Mouse (Mus musculus) liver, adult (tissue): Measurements from ENCODE around the gene Bcl2l11.

Experiments used
- GATA4 ChIP-seq: IDR thresholded peaks from 2 replicates; pipeline ENCODE4 v1.6.1; 2014; ENCODE audit warnings: mild to moderate bottlenecking, low read length; ENCODE audit not compliant: insufficient replicate concordance

Bcl2l11 gene

DNA sequence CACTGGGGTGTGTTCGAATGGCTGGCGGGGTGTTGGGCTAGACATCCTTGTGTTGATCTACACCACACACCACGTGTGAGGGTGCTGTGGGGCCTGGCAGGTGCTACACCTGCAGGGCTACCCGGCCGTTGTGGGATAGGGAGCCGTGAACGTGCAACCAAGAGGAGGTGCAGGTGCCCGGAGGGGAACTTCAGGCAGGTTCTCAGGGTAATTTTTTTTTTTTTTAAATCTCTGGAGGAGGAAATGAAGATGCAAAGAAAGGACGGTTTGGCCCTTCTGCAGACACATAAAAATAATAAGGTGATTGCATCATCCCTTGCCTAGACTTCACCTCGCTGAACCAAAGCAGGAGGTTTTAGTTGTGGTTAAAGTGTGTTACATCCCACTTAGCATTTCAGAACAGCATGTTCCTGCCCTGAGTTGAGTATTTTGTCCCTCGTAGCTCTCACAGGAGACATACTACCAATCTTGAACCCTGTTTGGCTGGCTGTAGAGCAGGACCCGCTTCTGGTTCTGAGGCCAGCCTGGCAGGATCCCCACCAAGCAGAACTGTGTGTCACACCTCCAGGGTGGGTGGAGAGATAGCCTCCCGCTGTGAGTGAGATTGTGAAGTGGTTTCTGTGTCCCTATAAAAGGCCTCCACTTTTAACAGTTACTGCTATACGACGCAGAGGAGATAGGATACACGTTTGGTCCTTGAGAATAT, 27.2 kb downstream of the Bcl2l11 start:
- no peak for TF ChIP-seq GATA4

DNA sequence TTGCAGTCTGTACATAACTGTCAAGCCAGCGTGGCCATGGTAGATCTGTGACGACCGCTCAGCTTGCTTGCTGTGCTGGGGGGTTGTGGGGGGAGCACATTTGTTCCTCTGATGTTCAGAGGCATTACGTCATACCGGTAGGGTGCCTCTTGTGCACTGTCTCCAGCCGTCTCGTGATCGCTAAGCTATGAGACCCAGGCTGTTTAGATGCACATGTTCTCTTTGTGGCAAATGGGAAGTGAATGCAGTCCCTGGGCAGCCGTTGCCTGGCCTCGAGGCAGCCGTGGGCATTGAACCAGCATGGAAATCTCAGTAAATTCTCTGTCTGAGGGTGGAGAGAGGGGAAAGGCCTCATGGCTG, 27.7 kb downstream of the Bcl2l11 start:
- no peak for TF ChIP-seq GATA4

DNA sequence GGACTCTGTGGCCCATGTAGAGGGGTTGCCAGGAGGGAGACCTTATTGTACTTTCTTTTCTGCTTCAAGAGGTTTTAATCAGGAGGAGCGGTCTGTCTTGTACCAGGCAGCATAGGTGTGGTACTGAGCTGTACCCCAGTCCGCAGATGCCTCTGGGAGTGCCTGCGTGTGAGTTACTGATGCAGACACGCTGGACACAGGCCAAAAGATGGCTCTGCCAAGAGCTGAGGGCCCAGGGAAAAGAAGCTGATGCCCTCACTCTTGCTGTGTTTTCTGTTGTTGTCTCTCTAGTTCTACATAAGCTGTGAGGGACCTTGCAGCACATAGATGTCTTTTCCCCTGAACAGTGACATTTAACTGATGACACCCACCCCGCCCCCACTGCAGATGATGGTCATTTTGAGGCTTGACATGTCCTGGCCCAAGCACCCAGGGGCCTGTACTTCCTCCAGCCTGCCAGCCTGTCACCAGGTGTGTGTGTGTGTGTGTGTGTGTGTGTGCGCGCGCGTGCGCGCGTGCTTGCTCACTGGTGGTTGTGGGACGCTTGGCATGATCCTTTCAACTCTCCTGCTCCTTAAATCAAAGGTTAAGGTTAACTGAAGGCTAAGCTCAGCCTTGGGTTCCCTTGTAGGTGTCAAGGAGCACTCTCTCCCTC, 29.7 kb downstream of the Bcl2l11 start:
- no peak for TF ChIP-seq GATA4

DNA sequence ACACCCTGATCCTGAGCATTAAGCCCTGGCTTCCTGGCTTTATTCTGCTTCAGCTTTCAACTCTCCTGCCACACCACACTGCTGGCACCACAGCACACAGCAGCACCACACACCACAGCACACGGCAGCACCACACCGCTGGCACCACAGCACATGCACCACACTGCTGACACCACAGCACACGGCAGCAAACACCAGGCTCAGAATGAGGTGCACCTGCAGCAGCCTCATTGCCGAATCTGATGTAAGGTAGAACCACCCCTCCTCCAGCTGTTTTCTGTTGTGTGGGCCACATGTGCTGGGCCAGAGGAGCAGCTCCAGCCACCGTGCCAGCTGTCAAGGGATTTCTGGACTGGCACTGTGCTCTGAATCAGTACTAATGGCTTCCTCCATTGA, 30.2 kb downstream of the Bcl2l11 start:
- TF ChIP-seq GATA4: no peak

DNA sequence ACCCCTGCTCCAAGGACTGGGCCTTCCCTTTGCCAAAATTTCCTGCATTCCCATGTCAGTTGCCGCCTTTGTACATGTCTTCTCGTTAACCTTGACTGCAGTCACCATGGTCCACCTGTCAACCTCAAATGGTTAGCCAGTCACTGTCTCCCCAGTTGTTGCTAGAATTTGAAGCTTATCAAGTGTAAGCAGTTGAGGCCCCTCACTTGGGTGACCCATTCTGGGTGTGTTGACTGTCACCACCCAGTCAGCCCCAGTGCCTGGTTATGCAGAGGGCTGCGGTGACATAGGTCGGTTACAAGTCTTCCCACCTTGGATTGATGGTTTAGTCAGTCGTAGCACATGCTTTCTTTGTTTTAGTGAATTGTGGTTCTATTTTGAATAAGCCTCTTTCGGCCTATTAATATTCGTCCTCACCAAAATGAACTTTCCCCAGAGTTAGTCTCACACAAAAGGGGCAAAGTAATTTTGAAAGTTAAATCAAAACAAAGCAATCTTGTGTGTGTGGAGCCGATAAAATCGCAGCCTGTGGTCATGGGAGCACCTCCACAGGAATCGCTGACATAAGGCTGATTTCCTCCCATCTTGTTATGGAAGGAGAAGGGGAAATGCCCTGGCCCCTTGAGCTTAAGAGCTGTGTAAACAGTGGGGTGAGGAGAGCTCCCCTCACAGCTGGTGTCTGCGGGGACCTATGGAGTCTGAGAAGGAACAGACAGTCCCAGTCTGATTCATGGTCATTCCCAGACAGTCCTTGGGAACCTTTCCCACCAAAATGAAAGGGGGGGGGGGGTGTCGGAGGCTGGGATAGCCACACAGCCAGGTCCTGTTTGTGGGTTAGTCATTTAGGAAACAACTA, 30.9 kb downstream of the Bcl2l11 start:
- no peak for TF ChIP-seq GATA4

DNA sequence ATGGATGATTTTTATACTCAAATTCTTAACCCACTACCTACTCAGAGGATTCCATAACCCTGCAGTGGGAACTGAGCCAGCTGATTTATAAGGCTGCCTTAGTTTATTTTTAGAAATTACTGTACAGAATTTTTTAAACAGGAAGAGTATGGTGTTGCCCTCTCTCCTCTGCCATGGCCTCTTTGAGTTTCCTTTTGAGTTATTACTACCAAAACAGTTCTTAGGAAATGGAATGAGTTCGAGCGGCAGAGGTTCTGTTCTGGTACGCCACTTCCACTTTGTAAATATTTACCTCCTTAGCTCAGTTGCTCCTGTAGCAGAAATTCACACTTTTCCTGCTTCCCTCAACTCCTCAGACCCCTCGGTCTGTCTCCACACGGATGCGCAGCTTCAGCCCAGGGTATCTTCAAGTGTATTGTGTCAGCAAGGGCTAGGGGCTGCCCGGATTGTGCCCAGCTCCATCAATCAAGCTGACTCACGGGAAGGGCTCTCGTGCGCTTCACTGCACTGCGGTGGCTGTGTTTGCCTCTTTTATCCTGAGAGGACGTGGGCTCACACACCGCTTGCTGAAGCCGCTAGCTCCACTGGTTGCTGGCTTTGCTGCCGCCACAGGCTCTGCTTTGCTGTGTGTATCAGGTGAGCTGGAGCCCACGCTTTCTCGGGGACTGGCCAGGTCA, 33.0 kb downstream of the Bcl2l11 start:
- no peak for TF ChIP-seq GATA4

DNA sequence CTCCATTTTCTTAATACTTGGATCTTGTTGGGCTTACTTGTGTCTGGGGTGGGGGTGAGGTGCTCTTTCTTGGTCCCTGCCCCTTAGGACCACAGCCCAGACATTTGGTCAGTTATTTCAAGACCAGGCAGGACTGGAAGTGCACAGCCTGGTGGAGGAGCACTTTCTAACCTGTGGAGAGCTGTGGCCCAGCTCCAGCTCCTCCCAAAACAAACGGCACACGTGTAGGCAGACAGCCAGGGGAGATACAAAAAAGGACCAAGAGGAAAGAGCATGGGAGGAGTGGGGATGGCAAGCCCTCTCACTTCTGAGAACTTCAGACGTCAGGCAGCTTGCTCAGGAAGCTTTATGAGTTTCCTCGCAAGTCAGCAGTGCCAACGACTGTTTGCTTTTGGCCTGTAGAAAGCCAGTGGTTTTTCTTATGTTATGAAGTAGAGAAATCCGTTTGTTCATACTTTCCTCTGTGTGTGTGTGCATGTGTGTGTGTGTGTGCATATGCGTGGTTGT, 33.8 kb downstream of the Bcl2l11 start:
- TF ChIP-seq GATA4: no peak

DNA sequence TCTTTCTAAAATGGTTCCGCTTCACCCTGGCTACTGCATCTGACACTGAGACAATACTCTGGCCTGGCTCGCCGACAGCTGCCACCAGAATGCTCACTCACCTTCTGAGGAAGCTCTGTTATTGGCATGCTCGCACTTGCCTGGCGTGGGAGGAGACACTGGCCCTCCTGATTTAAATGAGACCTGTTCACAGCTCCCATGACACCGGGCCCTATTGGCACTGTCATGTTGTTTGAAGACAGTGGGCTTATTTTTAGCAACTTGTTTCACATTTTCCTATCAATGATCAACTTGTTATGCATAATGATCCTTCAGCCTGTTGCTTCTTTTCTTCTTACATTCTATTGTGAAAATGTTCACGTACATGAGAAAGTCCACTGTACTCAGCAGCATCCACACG, 37.3 kb downstream of the Bcl2l11 start:
- no peak for TF ChIP-seq GATA4

DNA sequence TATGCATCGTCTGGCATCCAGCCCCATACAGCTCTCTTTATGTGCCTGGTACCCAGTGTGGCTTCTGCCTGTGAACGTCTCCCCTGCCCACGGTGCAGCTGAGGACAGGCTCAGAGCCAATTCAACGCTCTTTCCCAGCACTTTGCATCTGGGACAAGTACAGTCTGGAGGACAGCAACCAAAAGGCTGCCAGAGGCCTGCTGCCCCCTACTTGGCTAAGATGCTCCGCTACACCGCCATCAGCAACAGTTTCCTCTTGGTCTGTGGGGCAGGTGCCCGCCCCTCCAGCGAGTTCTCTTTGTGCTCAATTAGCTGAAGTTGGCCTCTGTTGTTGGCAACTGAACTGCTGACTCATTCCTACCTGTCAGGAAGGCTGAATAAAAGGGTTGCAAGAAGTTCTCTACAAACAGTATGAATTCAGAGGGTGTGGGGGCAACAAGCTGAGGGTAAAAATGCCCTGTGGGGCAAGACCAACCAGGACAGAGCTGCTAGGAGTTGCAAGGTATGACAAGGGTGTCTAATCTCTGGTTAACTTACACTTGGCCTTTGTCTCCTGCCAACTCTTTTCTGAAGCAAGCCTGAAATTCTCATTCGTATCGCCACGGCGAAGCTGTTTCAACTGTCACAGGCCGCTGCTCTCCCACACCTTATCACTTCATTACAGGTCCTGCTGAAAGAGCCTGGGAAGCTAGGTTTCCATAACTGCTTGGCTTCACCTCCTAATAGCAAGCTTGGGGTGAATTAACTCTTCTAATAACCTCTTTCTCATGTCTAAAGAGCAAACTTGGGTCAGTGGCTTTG, 41.0 kb downstream of the Bcl2l11 start:
- no peak for TF ChIP-seq GATA4

DNA sequence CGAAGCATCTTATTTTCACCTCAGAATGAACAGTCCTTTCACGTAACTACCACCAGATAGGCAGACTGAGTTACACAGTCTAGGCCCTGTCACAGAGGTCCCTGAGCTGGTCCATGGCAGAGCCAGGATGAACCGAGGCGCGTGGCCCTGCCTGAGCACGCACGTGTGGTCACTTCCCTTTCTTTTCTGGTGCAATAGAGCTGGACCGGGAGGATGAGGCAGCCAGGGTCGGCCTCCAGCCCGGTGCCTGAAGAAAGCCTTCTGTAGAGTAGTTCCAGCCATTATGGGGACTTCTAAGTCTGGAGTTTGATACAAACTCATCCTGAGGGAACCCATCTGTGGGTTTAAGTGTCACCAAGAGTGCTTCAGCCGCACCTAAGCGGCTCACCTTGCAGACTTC, 42.1 kb downstream of the Bcl2l11 start:
- TF ChIP-seq GATA4: no peak

DNA sequence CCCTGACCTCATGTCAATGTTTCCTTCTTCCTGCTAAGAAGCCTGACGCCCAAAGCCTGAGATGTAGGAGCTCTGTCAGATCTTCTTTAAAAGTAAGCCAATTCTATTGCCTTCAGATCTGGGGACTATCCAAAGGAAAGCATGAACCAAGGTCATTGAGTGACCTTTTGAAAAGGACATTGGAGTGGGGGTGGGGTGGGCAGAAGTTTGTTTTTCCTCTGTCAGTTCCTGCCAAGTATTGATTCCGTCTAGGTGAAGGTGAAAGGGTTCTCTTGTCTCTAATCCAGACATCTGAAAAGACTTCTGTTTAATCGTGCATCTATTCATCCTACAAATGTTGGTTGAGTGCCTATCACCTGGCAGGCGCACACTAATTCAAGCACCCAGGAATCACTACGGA, 43.6 kb downstream of the Bcl2l11 start:
- peak; percentile 58; the same call in 1 of the 2 replicates for TF ChIP-seq GATA4

DNA sequence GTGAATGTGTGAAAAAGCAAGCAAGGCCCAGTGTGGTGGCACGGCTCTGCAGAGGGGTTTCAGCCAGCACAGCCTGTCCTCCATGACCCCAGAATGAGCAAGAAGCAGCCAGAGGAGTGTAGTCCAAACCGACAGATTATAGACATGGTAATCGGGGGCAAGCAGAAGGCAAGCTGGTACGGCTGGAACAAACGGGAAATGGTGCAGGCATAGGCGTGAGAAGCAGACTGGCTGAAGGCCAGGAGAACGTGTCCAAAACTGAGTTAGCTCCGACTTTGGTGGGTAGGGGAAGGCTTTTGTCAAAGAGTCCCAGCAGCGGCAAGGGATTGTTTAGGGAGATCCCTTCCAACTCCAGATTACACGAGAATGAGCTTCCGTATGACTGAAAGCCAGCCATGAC, 44.1 kb downstream of the Bcl2l11 start:
- TF ChIP-seq GATA4: no peak

DNA sequence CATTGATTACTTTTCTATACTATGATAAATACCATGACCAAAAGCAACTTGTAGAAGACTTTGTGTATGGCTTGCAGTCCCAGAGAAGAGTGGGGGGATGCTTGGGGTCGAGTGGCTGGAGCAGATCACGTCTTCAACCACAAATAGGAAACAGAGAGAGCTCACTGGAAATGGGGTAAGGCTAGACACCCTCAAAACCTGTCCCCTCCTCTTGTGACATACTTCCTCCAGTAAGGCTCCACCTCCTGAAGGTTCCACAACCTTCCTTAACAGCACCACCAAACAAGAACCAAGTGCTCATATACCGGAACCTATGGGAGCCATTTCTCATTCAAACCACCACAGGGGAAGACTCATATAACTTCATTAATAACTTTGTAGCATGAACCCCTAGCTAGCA, 44.8 kb downstream of the Bcl2l11 start:
- TF ChIP-seq GATA4: no peak

DNA sequence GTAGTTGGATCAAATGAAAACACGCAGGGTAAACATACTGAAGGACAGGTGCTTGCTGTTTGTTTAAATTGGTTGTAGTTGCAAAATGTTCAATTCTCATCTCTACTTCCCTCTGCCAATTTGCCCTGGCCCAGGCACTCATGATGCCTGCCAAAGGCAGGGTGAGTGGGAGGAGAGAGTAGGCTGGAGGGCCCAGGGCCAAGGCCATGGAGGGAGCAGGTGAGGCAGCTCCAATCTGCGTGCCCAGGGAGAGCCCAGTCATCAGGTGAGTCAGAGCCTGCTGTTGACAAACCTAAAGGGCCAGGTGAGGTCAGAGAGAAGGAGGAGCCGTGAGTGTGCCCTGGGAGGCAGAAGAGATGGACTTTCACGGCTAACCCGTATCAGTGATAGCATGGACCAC, 46.4 kb downstream of the Bcl2l11 start:
- TF ChIP-seq GATA4: no peak
